Mouse (Mus musculus) gastrocnemius, postnatal 36 days (tissue): ENCODE results near the gene Slc7a6. TPM values are rescaled to one million over a fixed set of nuclear protein-coding genes. Genes with fewer than 3 reads are reported as not detected.

Experiments used
- total RNA-seq, 2 experiments: library from RNA; stranded (reverse); gene quantifications; 2 replicates each; pipeline ENCODE4 v1.2.3; 2021

The Slc7a6 gene
- total RNA-seq, 2 experiments from 2014 or later, result 5.9 to 10.1 TPM

Other genes with a start within 250 kb of the Slc7a6 start
- not detected for gene Ctrl, start 235.0 kb upstream of the Slc7a6 start, total RNA-seq
- 10 to 100 TPM; 15.7 to 24.2 TPM for gene Psmb10, start 230.4 kb upstream of the Slc7a6 start, total RNA-seq
- under 1 TPM in 1 of 2 experiments, not detected in 1; 0.25 TPM for gene Lcat, start 225.5 kb upstream of the Slc7a6 start, total RNA-seq
- 10 to 100 TPM; 11.2 to 17.7 TPM for gene Slc12a4, start 202.8 kb upstream of the Slc7a6 start, total RNA-seq
- gene Dpep3, start 189.4 kb upstream of the Slc7a6 start, total RNA-seq, result not detected
- gene Dus2, start 177.5 kb upstream of the Slc7a6 start, total RNA-seq, result 1 to 10 TPM; 9.7 to 10.0 TPM
- gene Dpep2nb, start 162.9 kb upstream of the Slc7a6 start, total RNA-seq, result not detected
- 1 to 10 TPM; 8.2 to 9.6 TPM for gene Ddx28, start 157.0 kb upstream of the Slc7a6 start, total RNA-seq
- 10 to 100 TPM; 19.5 to 22.8 TPM for gene Nfatc3, start 110.0 kb upstream of the Slc7a6 start, total RNA-seq
- gene Esrp2, start 31.9 kb upstream of the Slc7a6 start, total RNA-seq, result under 1 TPM in 1 of 2 experiments, not detected in 1; 0.26 TPM
- gene Pla2g15, start 18.5 kb upstream of the Slc7a6 start, total RNA-seq, result 1 to 10 TPM; 2.8 to 3.0 TPM
- gene Slc7a6os, start 42.1 kb downstream of the Slc7a6 start, total RNA-seq, result 1 to 10 TPM; 7.2 to 8.1 TPM
- 10 to 100 TPM; 25.4 to 25.5 TPM for gene Prmt7, start 42.1 kb downstream of the Slc7a6 start, total RNA-seq
- under 1 TPM; 0.44 to 0.74 TPM for gene Smpd3, start 169.1 kb downstream of the Slc7a6 start, total RNA-seq
- gene Zfp90, start 246.5 kb downstream of the Slc7a6 start, total RNA-seq, result 1 to 10 TPM in 1 of 2 experiments, under 1 TPM in 1; 0.91 to 1.6 TPM